Mouse (Mus musculus) Muller cell, postnatal 12 days (primary cell): ENCODE measurements around the gene Magoh.
A peak's percentile ranks its signal among the peaks of the same experiment; 100 is the strongest.

Experiments
- DNase-seq: peaks from one replicate; pipeline ENCODE4 v3.0.0-alpha.2; 2015; ENCODE audit errors: inconsistent ontology term

The Magoh gene

GRCm38 (mm10) chr4:107879254-107880050 is at the start of gene Magoh:
Magoh (plus strand) TSS chr4:107879755.
- DNase-seq, result peak; percentile 97

GRCm38 (mm10) chr4:107830189-107830588 is 49.4 kb upstream of the Magoh start:
- no peak for DNase-seq

DNA sequence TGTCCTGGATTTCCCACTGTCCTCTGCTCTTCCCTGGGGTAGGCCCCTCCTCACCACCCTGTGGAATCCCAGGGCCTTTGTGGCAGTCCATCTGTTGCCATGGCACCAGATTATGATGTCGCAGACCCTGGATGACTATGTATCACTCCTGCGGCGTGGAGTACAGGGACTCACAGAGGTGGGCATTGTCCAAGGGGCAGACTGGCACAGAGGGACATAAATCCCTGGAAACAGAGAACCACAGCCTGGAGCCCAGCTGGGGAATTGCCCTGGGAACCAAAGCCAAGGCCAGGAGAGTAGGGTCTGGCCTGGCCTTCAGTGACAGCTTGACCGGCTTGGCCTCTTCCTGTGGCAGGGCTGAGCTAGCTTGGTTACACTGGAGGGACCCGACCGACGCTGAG is 48.7 kb upstream of the Magoh start:
- peak; percentile 88 for DNase-seq

GRCm38 (mm10) chr4:107831678-107832077 is 47.9 kb upstream of the Magoh start:
- no peak for DNase-seq

DNA sequence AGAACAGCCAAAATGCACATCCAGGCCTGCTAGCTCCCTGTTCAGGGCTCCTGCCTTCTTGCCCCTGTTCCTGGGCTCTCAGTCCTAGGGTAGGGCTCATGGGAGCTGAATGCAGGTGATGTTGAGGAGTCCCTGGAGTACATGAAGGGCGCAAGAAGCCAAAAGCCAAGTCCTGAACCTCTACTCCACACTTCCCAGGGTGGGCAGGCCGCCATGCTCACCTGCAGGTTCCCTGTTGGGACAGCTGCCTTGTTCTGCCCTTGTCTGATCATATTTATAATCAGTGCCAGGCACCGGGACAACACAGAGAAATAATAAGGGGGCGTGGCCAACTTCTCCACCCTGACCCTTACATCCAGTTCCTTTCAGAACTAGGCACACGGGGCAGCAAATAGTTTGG is 46.0 kb upstream of the Magoh start:
- no peak for DNase-seq

DNA sequence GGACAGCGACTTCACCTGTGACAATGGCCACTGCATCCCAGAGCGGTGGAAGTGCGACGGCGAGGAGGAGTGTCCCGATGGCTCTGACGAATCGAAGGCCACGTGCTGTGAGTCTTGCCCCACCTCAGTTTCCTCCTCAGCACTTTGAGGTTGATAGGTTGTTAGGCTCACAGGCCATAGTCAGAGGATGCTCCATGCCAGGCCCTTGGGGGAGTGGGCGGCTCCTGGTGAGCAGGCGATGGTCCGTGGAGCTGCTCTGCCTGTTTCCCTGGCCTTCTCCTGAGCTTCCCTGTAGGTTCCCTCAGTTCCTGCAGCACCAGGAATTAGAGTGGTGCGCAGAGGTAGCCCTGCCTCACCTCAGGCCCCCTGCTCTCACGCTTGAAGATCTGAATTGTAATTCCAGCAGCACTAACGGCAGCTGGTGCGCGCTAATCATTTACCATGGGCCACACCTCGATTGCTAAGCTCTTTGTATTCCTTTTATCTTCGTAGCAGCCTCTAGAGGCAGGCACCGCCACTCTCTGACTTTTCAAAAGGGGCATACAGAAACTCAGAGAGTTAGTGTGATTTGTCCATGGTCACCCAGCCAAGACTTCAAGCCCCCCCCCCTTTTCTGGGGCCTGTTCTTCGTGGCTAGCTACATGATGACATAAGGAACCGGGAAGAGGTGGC is 44.8 kb upstream of the Magoh start:
- no peak for DNase-seq

DNA sequence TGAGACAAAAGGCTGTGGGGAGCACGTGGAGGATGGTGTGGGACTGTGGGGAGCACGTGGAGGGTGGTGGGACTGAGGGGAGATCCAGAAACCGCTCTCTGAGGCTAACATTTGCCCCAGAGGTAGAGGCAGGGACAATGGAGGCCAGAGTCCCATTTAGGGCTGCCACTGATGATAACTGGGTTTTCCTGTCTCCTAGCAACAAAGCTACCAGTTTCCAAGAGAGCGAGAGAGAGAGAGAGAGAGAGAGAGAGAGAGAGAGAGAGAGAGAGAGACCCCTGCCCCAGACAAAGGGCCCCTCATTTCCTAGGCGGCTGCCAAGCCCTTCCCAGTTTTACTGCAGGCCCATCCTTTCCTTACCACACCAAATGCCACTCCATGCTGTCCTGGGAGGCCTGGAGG is 44.0 kb upstream of the Magoh start:
- DNase-seq, result no peak

- peak; percentile 66 for DNase-seq
Measured at GRCm38 (mm10) chr4:107836758-107837157, 42.8 kb upstream of the Magoh start.

DNA sequence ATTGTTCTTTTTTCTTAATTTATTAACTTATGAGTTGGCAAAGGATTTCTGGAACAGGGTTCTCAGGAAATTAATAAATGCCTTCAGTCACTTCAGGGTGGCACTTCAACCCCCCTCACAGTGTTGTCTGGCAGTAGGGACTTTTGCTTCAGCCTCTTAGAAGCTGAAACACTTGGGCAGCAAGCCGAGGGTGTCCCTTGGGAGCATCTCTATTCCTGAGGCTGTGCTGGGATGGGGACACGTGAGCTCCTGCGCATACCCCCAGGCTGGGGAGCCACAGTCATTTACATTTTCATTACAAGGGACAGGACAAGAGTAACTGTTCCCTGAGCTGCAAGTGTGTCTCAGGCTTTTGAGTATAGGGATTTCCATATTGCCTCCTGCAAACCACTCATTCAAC is 41.6 kb upstream of the Magoh start:
- DNase-seq, result no peak

DNA sequence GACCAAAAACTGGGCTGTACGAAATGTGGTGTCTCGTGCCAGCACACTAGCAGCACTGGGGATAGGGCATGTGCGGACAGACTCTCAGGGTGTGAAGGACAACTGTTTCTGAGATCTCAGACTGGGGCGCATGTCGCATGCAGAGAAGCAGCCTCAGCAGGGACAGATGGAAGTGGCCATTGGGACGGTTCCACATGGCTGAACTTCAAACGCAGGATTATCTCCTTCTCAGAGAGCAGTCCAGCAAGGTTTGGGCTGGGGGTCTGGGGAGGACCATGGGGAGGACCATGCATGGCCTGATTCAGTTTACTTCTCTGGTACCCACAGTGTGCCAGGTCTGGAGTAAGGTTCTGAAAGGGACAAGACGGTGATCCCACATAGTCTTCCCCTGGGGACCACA is 35.9 kb upstream of the Magoh start:
- no peak for DNase-seq

DNA sequence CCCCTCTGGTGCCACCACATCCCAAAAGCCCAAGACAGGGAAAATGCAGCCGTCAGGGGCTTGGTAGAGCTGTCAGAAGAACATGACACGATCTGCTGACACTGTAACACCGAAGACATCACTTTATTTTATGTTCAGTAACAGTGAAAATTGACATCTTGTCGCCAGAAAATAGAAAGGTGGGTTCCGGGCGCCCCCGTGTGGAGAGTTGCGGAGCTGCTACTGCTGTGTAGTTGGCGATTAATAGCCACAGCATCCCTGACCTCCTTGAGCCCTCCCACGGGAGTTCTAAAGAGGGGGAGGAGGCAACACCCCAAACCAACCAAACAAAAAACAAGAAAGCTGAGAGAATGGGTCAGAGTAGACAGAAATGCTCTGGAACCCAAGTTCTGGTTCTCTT is 34.6 kb upstream of the Magoh start:
- peak; percentile 76 for DNase-seq

GRCm38 (mm10) chr4:107846795-107847194 is 32.8 kb upstream of the Magoh start:
- DNase-seq, result no peak

- no peak for DNase-seq
Measured at GRCm38 (mm10) chr4:107848546-107848945, 31.0 kb upstream of the Magoh start.

DNA sequence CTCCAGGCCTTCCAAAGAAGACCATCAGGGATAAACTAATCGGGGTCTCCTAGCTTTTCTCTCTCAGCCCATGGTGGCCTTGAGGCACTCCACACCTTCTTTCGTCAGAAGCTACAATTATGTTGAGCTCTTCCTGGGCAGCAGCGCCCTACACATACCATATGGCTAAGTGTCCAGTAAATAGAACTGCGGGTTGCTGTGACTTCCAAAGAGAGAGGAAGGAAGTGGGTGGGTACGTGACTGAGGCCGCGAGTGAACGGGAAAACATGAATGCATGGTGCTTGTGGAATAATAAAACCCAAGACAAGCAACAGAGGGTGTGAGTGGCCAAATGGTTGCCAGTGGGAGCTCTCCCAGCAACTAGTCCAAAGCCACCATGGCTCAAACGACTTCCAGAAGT is 29.9 kb upstream of the Magoh start:
- DNase-seq, result no peak

GRCm38 (mm10) chr4:107850091-107850490 is 29.5 kb upstream of the Magoh start:
- no peak for DNase-seq

GRCm38 (mm10) chr4:107853333-107853732 is 26.2 kb upstream of the Magoh start:
- no peak for DNase-seq

GRCm38 (mm10) chr4:107853836-107854235 is 25.7 kb upstream of the Magoh start:
- DNase-seq, result no peak

DNA sequence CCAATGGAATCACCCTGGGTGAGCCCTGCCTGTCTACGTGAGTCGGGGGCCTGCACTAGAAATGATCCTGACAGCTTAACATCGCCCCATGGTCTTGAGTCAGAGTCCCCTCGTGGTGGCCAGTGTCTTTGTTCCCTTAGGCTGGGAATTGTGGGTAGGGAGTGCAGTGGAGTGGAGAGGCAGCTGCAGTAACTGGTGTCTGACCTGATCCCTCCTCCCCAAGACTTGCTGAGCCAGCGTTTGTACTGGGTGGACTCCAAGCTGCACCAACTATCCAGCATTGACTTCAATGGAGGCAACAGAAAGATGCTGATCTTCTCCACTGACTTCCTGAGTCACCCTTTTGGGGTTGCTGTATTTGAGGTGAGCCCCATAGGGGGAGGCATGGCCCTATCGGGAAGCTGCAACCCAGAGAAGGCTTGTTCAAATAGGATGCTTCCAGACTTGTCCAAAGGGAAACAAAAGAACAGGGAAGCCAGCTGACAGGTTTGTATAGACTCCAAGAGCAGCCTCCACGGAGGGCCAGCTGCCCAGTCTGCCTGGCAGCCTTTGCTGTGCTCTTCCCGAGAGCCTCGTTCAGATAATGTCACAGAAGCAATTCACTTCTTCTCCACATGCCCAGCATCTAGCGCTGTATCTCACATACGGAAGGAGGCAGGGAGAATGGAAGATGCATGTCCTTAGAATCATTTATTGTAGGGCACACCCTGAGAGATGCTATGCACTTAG is 22.4 kb upstream of the Magoh start:
- peak; percentile 73 for DNase-seq

GRCm38 (mm10) chr4:107858995-107859394 is 20.6 kb upstream of the Magoh start:
- DNase-seq, result no peak

DNA sequence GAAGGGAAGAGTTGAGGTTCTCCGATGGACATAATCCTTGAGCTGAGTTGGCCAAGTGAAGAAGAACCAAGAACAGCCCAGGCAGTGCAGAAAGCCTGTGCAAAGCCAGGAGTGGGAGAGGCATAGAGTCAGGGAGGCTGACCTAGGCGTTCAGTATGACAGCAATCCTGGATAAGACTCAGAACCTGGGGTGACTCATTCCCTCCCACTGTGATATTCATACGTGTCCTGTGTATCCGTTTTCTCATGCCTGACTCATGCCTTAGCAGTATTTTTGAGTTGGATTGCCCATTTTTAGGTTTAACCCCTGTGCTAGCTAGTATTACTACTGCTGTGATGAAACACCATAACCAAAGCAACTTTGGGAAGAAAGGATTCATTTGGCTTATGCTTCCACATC is 14.7 kb upstream of the Magoh start:
- DNase-seq, result peak; percentile 16

DNA sequence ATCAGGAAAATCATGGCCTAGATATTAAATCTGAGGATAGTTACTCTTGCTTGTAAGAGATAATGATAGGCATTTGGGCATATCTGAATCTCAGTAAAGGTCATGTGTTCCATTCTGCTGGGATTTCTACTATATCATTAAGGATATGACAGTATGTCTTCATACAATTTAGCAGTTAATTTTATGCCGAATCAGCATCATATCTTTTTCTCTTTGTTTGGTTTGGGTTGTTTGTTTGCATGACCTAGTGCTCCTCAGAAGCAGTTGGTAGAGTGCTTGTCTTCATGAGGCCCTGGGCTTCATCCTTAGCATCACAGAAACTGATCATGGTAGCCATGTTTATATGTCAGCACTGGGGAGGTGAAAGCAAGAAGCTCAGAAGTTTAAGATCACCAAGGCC is 2.1 kb downstream of the Magoh start:
- no peak for DNase-seq

GRCm38 (mm10) chr4:107886371-107886770 is 6.8 kb downstream of the Magoh start:
- DNase-seq, result no peak

- DNase-seq, result no peak
Measured at GRCm38 (mm10) chr4:107889385-107889730, 9.8 kb downstream of the Magoh start.
